Comparison of ENCODE assay signal across 8 mouse cellular contexts in genomic region chr9:44488416-44488815, GRCm38 (mm10). TPM values are rescaled to one million over a fixed set of nuclear protein-coding genes. Genes with fewer than 3 reads are reported as not detected.
A peak's percentile ranks its signal among the peaks of the same experiment; 100 is the strongest.
DNase-seq lines count a peak whose midpoint lies in the region; ATAC-seq lines count a peak whose summit lies in the region.

No protein-coding gene starts in this region.

- no peaks in the 10 kb centered on the region for H3K9me3 ChIP-seq in forebrain, embryonic 15.5 days
- H3K9me3 ChIP-seq in kidney, embryonic 14.5 days (ENCODE audit: control insufficient read depth, low read length) = no peaks in the 10 kb centered on the region
- no peaks in the 10 kb centered on the region for H3K9me3 ChIP-seq in midbrain, embryonic 14.5 days (ENCODE audit: control insufficient read depth, low read length)

- H3K4me3 ChIP-seq in forebrain, embryonic 15.5 days = peak overlapping the region; percentile 97
- H3K4me3 ChIP-seq in kidney, embryonic 14.5 days (ENCODE audit: low read length) = peak overlapping the region; percentile 91
- no peak overlapping the region; the same call in 1 of the 2 replicates for H3K4me3 ChIP-seq in midbrain, embryonic 14.5 days (replicated peaks; ENCODE audit: low read depth, low read length)

- H3K9ac ChIP-seq in forebrain, embryonic 15.5 days (replicated peaks) = peak overlapping the region; percentile 99
- H3K9ac ChIP-seq in kidney, embryonic 14.5 days (ENCODE audit: low read depth, low read length) = peak overlapping the region; percentile 42; the same call in 1 of the 2 replicates
- peak overlapping the region; percentile 21; the same call in 1 of the 2 replicates for H3K9ac ChIP-seq in midbrain, embryonic 14.5 days (replicated peaks; ENCODE audit: low read length)

- H3K4me2 ChIP-seq in forebrain, embryonic 15.5 days (replicated peaks) = peak overlapping the region; percentile 87
- H3K4me2 ChIP-seq in kidney, embryonic 14.5 days (replicated peaks; ENCODE audit: low read depth, low read length) = peak overlapping the region; percentile 88
- peak overlapping the region; percentile 99 for H3K4me2 ChIP-seq in midbrain, embryonic 14.5 days (ENCODE audit: low read length)

- 12% methylated on average over 8 of the region's 8 CpGs for WGBS in forebrain, embryonic 15.5 days
- WGBS in kidney, embryonic 14.5 days = 27% methylated on average over 8 of the region's 8 CpGs
- WGBS in midbrain, embryonic 14.5 days = 22% methylated on average over 8 of the region's 8 CpGs

- H3K27ac ChIP-seq in forebrain, embryonic 15.5 days (replicated peaks) = peak overlapping the region; percentile 83
- H3K27ac ChIP-seq in kidney, embryonic 14.5 days (ENCODE audit: low read depth, low read length) = peak overlapping the region; percentile 87
- H3K27ac ChIP-seq in midbrain, embryonic 14.5 days (replicated peaks; ENCODE audit: low read depth, low read length) = peak overlapping the region; percentile 70

- H3K36me3 ChIP-seq in forebrain, embryonic 15.5 days = no peaks in the 10 kb centered on the region
- H3K36me3 ChIP-seq in kidney, embryonic 14.5 days (ENCODE audit: control insufficient read depth, insufficient read depth, low read length) = no peaks in the 10 kb centered on the region; the same call in 1 of the 2 replicates
- H3K36me3 ChIP-seq in midbrain, embryonic 14.5 days (ENCODE audit: control insufficient read depth, insufficient read depth, low read length) = no peaks in the 10 kb centered on the region

- ATAC-seq in forebrain, embryonic 15.5 days (replicated peaks) = peak; percentile 11; the same call in 1 of the 2 replicates
- no peak for ATAC-seq in kidney, embryonic 14.5 days (ENCODE audit: low FRiP score, low TSS enrichment)
- ATAC-seq in midbrain, embryonic 14.5 days (ENCODE audit: low FRiP score, low TSS enrichment) = no peak
- ATAC-seq in monocyte, adult 5-6 weeks (replicated peaks; ENCODE audit: insufficient number of reproducible peaks, low FRiP score, low TSS enrichment, poor library complexity, severe bottlenecking) = no peak
- ATAC-seq in frontal cortex, adult (ENCODE audit: low TSS enrichment) = no peak

- H3K4me1 ChIP-seq in forebrain, embryonic 15.5 days = peaks cover 89% of the 10 kb centered on the region
- peaks cover 90% of the 10 kb centered on the region for H3K4me1 ChIP-seq in kidney, embryonic 14.5 days (ENCODE audit: control insufficient read depth, insufficient read depth, low read length)
- peaks cover 80% of the 10 kb centered on the region for H3K4me1 ChIP-seq in midbrain, embryonic 14.5 days (ENCODE audit: control insufficient read depth, insufficient read depth, low read length)

- H3K27me3 ChIP-seq in forebrain, embryonic 15.5 days = no peaks in the 10 kb centered on the region
- no peaks in the 10 kb centered on the region for H3K27me3 ChIP-seq in kidney, embryonic 14.5 days (ENCODE audit: control insufficient read depth, insufficient read depth, low read length)
- H3K27me3 ChIP-seq in midbrain, embryonic 14.5 days (ENCODE audit: control insufficient read depth, insufficient read depth, low read length) = no peaks in the 10 kb centered on the region

- DNase-seq in ovary, adult 18-20 months (ENCODE audit: low spot score) = peak; percentile 67
- no peak for DNase-seq in ovary, postnatal 14 days (ENCODE audit: low spot score)
- DNase-seq in midbrain, embryonic 14.5 days = no peak
- DNase-seq in retina, postnatal 1 day = no peak

RNA-seq across cellular contexts. Expression of gene Bcl9l, which starts 5.8 kb away (rescaled TPM):
- 13.6 and 14.4 TPM in 2 replicates for polyA plus RNA-seq in forebrain, embryonic 15.5 days (2015; fragmentation: Nextera tagmentation; extraction: Ambion mirVana)
- polyA plus RNA-seq in kidney, embryonic 14.5 days (2014; fragmentation: Nextera tagmentation; extraction: Ambion mirVana) = 14.5 and 14.6 TPM in 2 replicates
- polyA plus RNA-seq in midbrain, embryonic 14.5 days (2014; fragmentation: Nextera tagmentation; extraction: Ambion mirVana) = 12.6 and 14.9 TPM in 2 replicates
- 2.8 to 14.1 TPM (median 2.8 TPM) in 3 replicates for total RNA-seq in monocyte, adult 5-6 weeks (2017)

RNA-seq across cellular contexts. Expression of gene Upk2, which starts 33.6 kb away (rescaled TPM):
- polyA plus RNA-seq in forebrain, embryonic 15.5 days (2015; fragmentation: Nextera tagmentation; extraction: Ambion mirVana) = not detected in 2 replicates
- polyA plus RNA-seq in kidney, embryonic 14.5 days (2014; fragmentation: Nextera tagmentation; extraction: Ambion mirVana) = 0.30 and 0.39 TPM in 2 replicates
- polyA plus RNA-seq in midbrain, embryonic 14.5 days (2014; fragmentation: Nextera tagmentation; extraction: Ambion mirVana) = not detected in 2 replicates
- not detected in 3 replicates for total RNA-seq in monocyte, adult 5-6 weeks (2017)

RNA-seq across cellular contexts. Expression of gene Foxr1, which starts 47.5 kb away (rescaled TPM):
- not detected in 2 replicates for polyA plus RNA-seq in forebrain, embryonic 15.5 days (2015; fragmentation: Nextera tagmentation; extraction: Ambion mirVana)
- polyA plus RNA-seq in kidney, embryonic 14.5 days (2014; fragmentation: Nextera tagmentation; extraction: Ambion mirVana) = not detected in 2 replicates
- polyA plus RNA-seq in midbrain, embryonic 14.5 days (2014; fragmentation: Nextera tagmentation; extraction: Ambion mirVana) = not detected in 2 replicates
- total RNA-seq in monocyte, adult 5-6 weeks (2017) = not detected in 3 replicates

Comparison
In these comparisons a context has a peak if more than half of its experiments do, and no peak if none do; other contexts are left out.
1. H3K9ac ChIP-seq: peak in every context shown above with its lines; median percentile 99 in forebrain, embryonic 15.5 days; 42 in kidney, embryonic 14.5 days; 21 in midbrain, embryonic 14.5 days.